Mouse (Mus musculus): Measurements from ENCODE around the gene Efna1.

The Efna1 gene

DNA sequence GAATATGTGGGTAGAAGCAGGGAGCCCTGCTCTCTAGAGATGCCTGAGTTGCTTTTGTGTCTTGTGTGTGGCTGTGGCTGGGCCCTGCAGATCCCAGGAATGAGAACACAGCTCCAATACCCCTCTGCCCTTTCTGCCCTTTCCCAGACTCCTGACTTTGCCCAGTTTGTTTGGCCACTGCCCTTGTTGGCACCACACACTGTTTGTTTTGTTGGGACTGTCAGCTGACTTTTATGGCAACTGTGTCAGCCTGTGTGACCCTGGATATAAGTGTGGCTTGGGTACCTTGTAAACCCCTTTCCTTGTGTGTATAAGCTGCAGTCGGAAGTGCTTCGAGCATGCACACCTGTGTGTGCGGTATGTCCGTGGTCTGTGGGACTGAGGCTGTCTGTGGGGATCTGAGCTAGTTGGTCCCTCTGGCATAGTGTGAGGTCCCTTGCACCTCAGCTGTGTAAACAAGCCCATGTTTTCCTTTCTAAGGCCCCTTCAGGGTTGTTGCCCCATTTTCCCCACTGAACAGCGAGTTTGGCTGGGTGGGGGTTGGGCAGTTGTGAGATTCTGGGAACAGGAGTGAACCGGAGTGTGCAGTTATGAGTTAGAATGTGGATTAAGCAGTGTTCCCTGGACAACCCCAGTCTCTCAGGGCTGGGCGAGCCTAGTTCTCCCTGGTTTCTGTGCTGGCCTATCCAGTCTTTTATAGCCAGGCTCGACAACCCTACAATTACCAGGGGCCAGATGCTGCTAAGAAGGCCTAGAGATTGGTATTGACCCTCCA lies 24.8 kb upstream of the Efna1 start:
- peak; percentile 49 for DNase-seq

DNA sequence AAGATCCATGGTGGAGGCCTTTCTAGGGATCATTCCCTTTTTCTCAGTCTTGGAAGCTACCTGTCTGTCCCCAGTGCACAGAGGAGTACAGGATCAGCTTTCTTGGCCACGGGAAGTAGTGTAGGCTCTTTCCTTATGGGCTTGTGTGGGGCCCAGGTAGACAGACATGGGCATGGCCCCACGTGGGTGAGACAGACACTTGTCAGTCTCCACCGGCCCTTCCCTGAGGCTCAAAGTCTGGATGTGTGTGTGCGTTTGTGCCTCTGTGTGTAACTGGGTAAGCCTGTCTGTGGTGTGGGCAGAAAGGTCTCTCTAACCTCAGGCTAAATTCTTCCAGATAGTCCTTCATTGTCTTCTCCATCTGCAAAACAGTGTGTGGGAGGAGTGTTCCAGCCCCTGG lies 24.2 kb upstream of the Efna1 start:
- peak; percentile 24 for DNase-seq

DNA sequence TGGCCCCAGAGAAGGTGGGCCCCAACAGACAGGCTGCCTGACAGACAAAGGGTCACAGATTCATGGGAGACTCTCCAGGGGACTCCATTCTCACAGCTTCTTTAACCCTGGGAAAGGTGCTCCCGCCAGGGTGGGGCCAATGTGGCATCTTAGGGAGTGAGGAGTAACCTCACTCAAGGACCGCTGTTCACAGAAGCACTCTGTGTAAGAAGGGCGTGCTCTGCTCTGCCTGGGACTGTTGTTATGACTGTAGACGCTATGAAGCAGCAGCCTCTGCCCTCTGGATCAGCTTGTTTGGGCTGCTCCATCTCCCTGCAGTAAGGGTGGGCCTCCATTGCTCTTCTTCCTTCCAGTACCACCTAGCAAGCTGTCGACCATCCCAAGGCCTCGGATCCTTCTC lies 23.5 kb upstream of the Efna1 start:
- no peak for DNase-seq

DNA sequence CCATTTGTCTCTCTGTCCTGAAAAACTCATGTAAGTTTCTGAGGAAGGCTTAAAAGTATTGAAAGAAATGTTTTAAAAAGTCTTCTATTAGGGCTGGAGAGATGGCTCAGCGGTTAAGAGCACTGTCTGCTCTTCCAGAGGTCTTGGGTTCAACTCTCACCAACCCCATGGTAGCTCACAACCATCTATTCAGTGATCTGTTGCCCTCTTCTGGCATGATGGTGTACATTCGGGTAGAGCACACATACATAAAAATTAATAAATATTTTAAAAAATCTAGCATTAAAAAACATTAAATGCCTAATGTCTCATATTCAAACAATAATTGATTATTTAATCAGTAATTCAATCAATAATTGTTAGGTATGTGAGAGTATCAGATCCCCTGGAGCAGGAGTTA lies 19.6 kb upstream of the Efna1 start:
- no peak for DNase-seq

DNA sequence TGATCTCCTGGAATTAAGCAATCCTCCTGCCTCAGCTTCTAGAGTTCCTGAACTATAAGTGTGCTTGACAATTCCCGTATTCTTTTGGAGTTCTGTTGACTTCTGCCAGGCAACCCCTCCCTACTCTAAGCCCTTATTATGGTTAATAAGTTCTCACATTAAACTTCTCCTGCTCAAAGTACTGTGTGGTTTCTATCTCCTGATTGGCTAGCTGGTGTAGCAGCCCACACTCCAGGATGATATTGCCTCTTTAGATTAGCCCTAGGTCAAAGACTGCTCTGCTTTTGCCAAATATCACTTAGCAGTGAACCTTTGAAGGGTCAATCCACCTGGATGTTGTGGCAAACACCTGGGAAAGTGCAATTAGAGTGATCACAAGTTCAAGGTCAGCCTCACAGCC lies 19.1 kb upstream of the Efna1 start:
- DNase-seq = peak; percentile 65

DNA sequence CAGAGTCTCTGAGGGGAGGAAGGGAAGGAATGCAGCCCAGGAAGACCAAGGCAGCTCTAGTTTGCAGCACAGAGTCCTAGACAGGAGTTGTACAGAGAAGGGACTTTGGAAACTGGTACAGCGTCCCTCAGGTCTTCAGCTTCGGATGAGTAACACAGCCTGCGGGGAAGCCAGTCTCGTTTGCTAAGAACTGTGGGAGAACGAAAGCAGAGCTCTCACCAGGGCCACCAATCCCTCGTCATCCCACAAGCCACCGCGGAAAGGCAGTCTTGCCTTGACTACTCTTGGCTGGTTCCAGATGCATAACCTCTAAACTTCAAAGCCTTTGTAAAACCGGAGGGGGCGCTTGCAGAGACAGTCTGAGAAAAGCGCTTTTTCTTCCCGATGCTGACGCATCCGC lies 18.6 kb upstream of the Efna1 start:
- DNase-seq = peak; percentile 62

DNA sequence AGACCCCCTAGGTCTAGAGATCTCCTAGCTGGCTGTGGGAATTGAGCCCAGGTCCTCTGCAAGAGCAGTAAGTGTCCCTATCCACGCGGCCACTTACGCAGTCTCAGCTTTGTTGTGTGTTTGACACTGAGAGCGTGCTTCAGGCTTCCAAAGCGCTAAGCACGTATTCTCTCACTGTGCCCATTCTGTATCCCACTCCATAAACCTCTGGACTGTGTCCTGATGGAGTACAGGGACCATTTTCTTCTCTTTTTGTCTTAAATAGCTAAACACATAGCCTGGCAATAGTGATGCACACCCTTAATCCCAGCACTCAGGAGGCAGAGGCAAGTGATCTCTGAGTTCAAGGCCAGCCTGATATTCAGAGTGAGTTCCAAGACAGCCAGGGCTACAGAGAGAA lies 18.0 kb upstream of the Efna1 start:
- DNase-seq = no peak

DNA sequence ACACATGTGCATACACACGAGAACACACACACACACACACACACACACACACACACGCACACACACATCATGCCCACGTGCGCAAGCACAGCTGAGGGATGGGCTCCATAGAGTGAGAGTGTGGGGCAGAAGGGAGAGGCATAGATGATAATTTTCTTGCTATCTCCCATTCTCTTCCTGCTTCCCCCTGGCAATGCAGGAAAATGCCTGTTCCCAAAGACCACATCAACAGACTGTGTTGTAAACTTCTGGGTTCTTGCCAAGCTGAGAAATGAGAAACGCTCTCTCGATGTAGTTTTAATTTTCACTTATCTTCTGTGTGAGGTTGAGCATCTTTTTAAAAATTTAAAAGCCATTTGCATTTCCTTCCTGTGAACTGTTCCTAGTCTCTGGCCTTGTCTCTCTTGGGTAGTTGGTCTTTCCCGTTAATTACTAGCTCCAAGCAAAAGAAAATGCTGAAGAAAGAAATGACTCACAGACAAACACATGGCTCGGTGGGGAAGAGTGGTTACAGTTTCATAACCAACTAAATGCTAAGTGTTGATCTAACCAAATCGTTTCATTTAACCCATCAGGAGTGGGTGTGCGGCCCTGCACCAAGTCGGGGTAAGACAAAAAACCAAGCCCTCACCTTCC lies 15.9 kb upstream of the Efna1 start:
- no peak for DNase-seq

DNA sequence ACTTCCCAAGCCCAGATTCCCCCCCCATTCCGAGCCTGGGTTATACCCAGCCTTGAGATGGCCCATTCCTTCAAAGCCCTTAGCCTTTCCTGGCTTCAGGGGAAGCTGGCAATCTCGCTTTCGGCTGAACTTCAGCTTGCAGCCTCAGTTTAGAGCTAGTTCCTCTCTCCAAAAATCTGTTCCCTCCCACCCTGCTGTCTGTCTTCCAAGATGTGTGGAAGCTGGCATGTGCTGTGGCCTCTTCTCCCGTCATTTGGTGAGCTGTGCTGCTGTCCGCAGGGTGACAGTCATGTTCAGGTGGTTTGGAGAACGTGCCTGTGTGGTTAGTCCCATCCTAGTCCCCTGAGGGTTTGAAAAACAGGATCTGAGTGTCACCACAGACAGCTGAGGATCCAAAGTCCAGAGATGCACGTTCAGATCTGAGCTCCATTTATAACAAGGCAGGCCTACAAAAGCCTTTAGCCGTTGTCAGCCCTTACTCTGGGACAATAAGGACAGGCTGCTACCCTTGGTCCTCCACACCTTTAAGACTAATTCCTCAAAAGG lies 14.8 kb upstream of the Efna1 start:
- no peak for DNase-seq

DNA sequence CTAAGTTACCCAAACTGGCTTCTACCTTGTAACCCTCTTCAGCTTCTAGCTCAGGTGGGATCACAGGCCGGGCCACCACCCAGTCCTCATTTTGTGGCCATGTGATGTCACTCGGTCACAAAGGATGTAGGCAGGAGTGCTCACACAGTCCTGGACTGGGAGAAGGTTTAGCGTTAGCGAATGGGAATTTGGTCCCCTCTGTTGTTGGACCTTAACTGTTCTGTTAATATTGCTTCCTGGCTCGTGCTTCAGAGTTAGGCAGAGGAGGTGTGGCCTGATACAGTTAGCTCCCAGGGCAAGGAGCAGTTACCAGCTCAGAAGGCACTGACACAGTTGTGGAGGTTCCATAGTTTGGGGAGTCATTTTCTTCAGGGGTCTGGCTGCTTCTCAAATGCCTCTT lies 13.3 kb upstream of the Efna1 start:
- peak; percentile 48 for DNase-seq

DNA sequence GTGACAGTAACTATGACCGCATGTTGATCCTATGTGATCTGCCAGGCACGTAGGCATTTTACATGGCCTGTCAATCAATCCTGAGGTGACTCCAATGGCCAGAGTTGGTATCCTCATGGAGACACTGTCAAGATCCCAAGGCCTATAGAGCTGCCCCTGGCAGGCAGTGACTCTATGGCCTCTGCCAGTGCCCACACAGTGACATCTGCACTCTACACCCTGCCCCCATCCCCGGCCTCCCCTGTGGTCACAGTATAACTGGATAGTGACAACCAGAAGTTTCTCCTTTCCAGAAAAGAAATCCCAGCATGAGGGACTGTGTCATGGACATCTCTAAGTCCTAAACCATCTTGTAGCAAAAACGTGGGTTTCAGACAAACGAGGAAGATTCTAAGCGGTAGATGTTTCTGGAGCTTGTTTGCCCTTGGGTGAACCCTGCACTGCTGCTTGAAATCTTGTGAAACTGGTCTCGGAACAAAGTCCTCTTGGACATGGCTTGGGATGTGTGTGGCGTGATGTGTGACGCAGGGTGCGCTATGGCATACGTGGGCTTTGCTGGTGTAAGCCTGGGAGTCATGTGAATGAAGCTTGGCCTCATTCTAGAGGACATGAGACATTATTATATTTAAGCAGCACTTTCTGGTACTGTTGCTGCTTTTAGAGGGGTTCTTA lies 12.4 kb upstream of the Efna1 start:
- peak; percentile 57 for DNase-seq

DNA sequence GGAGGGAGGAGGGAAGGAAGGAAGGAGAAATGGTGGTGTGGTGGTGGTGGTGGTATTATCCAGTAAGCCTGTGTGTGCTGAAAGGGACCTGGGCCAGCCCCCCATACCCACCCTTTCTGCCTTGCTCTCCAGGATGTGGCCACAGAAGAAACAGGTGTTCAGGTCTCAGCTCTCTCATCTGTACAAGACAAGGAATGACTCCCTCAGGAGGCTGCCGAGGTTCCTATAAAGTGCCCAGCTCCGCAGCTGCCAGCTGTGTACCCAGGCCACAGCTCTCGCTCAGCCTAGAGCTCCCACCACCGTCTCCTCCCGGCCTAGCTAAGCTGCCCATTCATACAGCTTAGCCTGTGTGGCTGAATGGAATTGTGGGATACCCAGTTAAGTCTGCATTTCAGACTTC lies 11.4 kb upstream of the Efna1 start:
- no peak for DNase-seq

DNA sequence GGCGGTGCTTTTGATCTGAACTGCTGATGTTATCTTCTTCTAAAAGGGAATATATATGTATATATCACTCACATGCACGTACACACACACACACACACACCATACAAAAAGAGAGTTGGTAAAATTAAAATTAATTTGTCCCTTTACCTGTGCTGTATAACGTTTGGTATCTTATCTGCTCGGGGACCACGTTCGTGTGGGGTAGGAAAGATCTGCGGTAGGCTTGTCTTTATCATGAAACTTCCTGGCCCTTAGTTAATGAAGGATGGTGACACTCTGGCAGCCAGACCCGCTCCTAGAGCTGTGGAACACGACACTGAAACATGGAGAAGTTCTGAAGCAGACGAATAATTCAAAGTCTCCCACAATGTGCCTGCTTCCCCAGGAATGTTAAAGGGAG lies 10.9 kb upstream of the Efna1 start:
- DNase-seq = no peak

DNA sequence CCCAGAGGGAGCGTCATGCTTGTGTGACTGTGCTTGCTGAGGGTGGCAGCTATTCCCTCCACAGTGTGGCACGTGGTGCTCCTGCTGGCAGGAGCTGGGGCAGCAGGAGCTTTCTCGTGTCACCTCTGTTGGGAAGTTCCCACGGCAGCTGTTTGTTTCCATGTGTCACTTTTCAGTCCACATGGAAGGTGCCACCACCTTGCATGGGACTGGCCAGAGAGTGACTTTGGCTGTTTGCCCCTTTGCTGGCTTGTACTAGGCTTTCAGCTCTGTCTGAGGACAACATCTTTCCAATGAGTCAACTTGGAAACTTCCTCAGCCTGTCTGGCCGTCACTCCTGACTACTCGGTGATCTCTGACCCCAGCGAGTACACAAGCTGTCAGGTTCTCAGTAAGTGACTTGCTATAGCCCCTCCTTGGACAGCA lies 7.6 kb upstream of the Efna1 start:
- peak; percentile 50 for DNase-seq

DNA sequence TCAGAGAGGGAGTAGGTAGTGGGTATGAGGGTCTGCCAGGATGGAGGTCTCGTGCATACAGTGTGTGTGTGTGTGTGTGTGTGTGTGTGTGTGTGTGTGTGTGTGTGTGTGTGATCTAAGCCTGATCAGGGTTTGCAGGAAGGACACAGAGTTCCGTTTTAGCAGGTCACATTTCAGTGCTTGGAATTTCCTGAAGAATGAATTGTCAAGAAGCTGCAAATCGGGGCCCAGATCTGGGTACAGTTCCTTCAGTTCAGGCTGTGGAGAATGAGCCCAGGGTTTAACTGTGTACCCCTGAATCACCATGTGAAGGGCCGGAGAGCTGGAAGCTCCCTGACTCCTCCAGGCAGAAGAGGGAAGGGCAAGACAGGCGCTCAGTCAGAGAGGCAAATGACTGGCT lies 6.3 kb upstream of the Efna1 start:
- DNase-seq = peak; percentile 30

DNA sequence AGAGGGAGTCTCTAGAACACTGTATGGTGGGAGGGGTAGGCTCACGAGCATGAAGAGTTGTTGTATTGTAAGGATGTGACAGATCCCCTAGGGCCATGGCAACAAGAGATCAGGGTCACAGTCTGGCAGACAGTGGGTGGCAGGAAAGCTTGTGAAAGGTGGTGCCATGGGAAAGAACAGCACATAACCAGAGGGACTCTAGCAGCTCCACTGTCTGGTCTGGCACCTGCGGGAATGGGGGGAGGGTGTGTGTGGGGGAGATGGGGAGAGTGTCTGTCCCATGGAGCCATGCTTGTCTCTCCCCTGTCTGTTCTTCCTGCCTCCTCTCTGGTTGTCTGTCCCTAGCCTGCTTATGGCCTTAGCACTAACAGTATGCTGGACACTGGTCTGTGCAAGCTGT lies 4.6 kb upstream of the Efna1 start:
- no peak for DNase-seq

DNA sequence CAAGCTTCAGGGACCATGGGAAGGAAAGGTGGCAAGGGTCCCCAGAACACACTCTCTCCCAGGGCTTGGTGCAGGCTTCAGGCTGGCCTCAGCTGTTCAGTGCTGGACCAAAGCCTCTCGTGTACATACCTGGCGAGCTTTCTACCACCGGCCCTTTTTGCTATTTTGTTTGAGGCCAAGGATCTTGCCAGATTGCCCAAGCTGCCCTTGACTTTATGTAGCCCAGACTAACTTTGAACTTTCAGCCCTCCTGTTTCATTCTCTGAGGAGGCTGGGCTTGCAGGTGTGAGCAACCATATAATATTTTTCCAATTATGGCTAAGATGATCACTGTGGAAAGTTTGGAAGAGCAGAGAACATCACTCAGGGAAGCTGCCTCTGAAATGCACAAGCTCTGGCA lies 3.3 kb upstream of the Efna1 start:
- DNase-seq = no peak

DNA sequence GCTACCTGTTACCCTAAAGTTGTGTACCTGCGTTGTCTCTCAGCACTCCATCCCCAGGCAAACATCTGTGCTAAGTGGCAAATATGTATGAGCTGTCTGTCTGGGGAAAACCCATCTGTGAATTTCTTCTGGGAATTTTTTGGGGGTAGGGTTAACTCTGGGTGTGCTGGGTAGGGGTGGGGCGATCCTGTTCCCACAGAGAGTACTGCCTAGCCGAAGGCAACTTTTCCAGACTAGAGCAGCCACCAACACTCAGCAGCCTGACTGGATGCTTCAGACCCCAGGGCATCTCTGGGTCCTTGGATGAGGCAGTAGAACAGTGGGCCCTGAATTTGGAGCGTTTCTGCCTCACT lies 1.3 kb upstream of the Efna1 start:
- no peak for DNase-seq

DNA sequence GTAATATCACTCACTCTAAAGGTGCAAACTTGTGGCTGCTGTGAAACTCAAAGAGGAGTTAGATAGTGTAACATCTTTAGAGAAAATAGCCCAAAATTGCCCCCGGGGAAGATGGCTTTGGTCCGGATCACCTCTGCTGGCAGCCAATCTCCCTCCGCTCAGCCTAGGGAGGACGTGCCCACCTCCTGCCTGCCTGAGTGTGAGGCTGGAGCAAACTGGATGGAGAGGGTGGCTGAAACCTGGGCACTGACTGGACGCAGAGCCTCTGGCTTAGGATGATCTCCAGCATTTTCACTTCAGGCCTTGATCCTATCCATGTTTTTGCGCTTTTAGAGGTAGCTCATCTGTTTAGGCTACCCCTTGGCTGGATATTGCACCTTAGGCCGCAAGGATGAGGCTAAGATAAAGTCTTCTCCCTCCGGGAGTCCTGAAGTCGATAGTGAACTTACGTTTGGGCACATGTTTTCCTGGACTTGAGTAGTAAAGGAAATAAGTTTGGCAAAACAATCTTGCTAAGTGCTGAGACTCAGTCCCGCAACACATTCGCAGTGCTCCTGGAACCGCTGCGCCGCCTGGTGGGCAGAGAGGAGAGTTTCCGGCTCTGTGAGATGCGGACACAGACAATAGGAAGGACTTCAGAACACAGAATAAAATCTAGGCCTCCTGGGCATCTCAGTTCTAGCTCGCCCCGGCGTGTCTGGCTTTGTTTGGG lies 793 bp upstream of the Efna1 start:
- DNase-seq = peak; percentile 89

DNA sequence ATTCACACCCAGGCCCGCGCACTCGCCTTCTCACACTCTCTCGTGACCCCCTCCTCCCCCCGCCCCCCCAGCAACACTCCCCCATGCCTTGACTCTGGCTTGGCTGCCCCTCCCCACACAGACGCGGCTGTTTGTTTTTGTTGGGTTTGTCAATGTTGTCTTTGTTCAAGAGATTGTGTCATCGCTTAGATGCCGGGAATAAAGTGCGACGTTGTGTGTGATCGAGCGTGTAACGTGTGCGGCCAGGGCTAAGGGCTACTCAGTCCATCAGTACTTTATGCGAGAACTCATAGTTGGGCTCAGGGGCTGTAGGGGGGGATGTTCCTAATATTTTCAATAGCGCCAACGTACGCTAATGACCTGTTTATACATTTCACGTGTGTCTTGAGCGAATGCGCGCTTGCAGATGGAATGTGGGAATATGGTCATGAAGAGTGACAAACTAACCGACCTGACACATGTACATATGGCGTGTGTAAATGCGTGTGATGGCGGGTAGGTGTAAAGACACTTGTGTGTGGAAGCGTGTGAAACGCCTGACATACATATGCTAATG lies 814 bp downstream of the Efna1 start:
- peak; percentile 48 for DNase-seq

DNA sequence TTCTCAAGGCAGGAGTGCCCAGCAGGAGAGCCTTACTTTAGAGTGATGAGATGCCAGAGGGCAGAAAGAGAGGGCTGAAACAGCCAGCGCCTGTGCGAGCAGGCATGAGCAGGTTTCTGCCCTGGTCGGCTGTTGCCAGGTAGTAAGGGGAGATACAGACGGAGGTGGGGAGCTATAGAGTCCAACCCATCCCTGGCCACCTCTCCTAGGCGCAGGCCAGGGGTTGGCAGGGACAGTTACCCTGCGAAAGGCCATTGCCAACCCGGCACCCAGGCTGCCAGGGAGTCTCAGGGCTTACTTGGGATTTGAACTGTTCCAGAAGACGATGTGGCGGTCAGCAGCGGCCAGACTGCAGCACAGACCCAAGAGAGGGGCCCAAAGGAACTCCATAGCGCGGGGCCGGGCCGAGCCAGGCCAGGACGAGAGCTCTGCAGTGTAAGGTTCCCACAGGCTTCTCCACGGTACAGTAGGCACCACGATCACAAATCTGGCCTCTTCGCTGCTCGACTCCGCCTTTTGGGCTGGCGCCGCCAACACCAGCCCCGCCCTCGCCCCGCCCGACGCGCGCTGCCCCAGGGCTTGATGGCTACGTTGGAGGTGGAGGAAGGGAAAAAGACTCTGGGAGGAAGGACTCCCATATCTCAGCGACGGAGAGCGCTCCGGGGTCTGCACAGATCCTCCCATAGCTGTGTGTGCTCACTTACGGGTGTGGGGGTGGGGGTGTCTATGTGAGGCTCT lies 1.6 kb downstream of the Efna1 start:
- peak; percentile 95 for DNase-seq

DNA sequence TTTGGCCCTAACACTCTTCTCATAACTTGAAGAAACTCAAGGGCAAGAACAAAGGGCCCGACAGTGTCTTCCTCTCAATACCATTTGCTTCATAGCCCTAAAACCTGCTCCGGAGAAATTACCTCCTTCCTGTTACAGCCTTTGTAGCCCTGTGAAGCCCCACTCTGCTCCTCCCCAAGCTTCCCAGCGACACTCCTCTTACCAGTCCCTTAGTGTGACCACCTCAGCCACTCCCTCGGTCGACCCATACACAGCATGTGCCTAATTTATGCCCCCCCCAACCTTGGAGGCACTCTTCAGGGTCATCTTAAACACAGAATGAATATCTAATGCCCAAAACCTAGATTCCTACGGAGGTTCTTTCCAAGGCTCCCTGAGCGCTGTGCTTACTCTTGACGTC lies 2.3 kb downstream of the Efna1 start:
- peak; percentile 20 for DNase-seq
